Mouse (Mus musculus) myocyte (in vitro differentiated cells): Measurements from ENCODE around the gene Gm17416. TPM values are rescaled to one million over a fixed set of nuclear protein-coding genes. Genes with fewer than 3 reads are reported as not detected.

Experiments
- H3K27me3 ChIP-seq: one replicate; pipeline ENCODE4 v1.6.1; 2011; ENCODE audit not compliant: control insufficient read depth, insufficient read depth, insufficient read length
- H3K36me3 ChIP-seq: one replicate; pipeline ENCODE4 v1.6.1; 2011; ENCODE audit not compliant: control insufficient read depth, insufficient read depth
- H3K4me2 ChIP-seq: one replicate; pipeline ENCODE4 v1.6.1; 2011; ENCODE audit warnings: low read depth, control low read depth
- H3K4me3 ChIP-seq: one replicate; pipeline ENCODE4 v1.5.1; 2011; ENCODE audit warnings: mild to moderate bottlenecking, control low read depth, moderate library complexity
- H3K79me2 ChIP-seq: one replicate; pipeline ENCODE4 v1.6.1; 2011; ENCODE audit not compliant: control insufficient read depth, insufficient read depth
- H3ac ChIP-seq: one replicate; pipeline ENCODE4 v1.6.1; 2011; ENCODE audit not compliant: control insufficient read depth, insufficient read length
- CEBPB ChIP-seq: IDR thresholded peaks from 2 replicates; pipeline ENCODE4 v1.6.1; 2011; ENCODE audit warnings: mild to moderate bottlenecking, moderate library complexity; ENCODE audit not compliant: poor library complexity, insufficient read depth, severe bottlenecking
- E2F4 ChIP-seq: IDR thresholded peaks from one replicate; pipeline ENCODE4 v1.6.1; 2011; ENCODE audit warnings: mild to moderate bottlenecking, control low read depth, moderate library complexity; ENCODE audit not compliant: insufficient read depth
- MAX ChIP-seq: IDR thresholded peaks from one replicate; pipeline ENCODE4 v1.6.1; 2011; ENCODE audit warnings: low read depth, mild to moderate bottlenecking, control low read depth
- MYOD1 ChIP-seq, 3 experiments: IDR thresholded peaks; one replicate each; pipeline ENCODE4 v1.6.1; 2011; ENCODE audit warnings: control low read depth in 2 of 3, low read depth in 2 of 3, mild to moderate bottlenecking in 2 of 3, moderate library complexity in 1 of 3; ENCODE audit not compliant: insufficient read length in 2 of 3, control insufficient read depth in 1 of 3
- MYOG ChIP-seq, 3 experiments: IDR thresholded peaks; one replicate each; pipeline ENCODE4 v1.6.1; 2011; ENCODE audit warnings: control low read depth in 2 of 3, low read depth in 2 of 3, mild to moderate bottlenecking in 2 of 3; ENCODE audit not compliant: insufficient read length in 2 of 3, control insufficient read depth in 1 of 3, insufficient read depth in 1 of 3
- POLR2A ChIP-seq: IDR thresholded peaks from one replicate; pipeline ENCODE4 v1.6.1; 2011; ENCODE audit warnings: low read depth, mild to moderate bottlenecking, control low read depth, moderate library complexity; ENCODE audit not compliant: insufficient read length
- POLR2AphosphoS2 ChIP-seq: IDR thresholded peaks from one replicate; pipeline ENCODE4 v1.6.1; 2011; ENCODE audit warnings: low read depth, control low read depth; ENCODE audit not compliant: insufficient read length
- REST ChIP-seq: IDR thresholded peaks from one replicate; pipeline ENCODE4 v1.6.1; 2011; ENCODE audit warnings: mild to moderate bottlenecking, control low read depth, moderate library complexity; ENCODE audit not compliant: insufficient read depth, insufficient read length
- SRF ChIP-seq: IDR thresholded peaks from one replicate; pipeline ENCODE4 v1.6.1; 2011; ENCODE audit warnings: low read depth; ENCODE audit not compliant: control insufficient read depth, insufficient read length
- TCF12 ChIP-seq: IDR thresholded peaks from one replicate; pipeline ENCODE4 v1.6.1; 2011; ENCODE audit warnings: mild to moderate bottlenecking, control low read depth; ENCODE audit not compliant: poor library complexity, insufficient read depth, severe bottlenecking
- TCF3 ChIP-seq: IDR thresholded peaks from one replicate; pipeline ENCODE4 v1.6.1; 2011; ENCODE audit warnings: low read depth, control low read depth; ENCODE audit not compliant: insufficient read length
- USF1 ChIP-seq: IDR thresholded peaks from one replicate; pipeline ENCODE4 v1.6.1; 2011; ENCODE audit warnings: low read depth, mild to moderate bottlenecking, control low read depth, moderate library complexity
- polyA plus RNA-seq: library from polyadenylated mRNA; unstranded; fragments of >200 nt; fragmentation: generic; extraction: Trizol; gene quantifications from one replicate; pipeline ENCODE4 v1.2.1, GENCODE M21; 2012; ENCODE audit warnings: missing spikeins

Gene Gm17416
- polyA plus RNA-seq = not detected

DNA sequence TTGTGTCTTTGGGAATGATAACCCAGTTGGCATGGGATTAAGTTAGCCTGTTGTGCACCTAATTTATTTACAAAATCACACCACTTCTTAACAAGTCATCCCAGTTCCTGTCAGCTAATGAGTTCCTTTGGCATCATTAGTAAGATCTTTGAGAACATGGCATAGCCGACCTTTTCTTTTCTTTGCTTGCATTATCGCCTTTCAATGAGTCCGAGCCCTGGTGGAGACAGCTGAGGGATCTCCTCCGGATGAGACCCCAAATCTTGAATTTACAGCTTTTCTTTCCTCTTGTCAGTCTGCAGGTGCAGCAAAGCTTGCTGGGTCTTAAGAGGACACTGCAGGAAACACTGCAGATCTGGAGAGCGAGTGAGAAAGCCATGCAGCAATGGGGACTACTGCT lies at the start of gene Gm17416:
Gm17416 (plus strand) TSS at position 301 of the 400 bp plus-strand sequence.
- TF ChIP-seq REST = no peak
- no peak for TF ChIP-seq MYOD1 (IDR thresholded peaks at IDR 0.05; ENCODE audit: control insufficient read depth in 1 of 3, insufficient read length in 2 of 3, low read depth in 2 of 3)
- TF ChIP-seq MYOG (IDR thresholded peaks at IDR 0.05; ENCODE audit: control insufficient read depth in 1 of 3, insufficient read depth in 1 of 3, insufficient read length in 2 of 3, low read depth in 2 of 3) = no peak
- no peak for TF ChIP-seq USF1
- no peak for TF ChIP-seq POLR2AphosphoS2
- no peak for TF ChIP-seq TCF3
- no peak for TF ChIP-seq SRF
- TF ChIP-seq CEBPB = no peak
- no peak for TF ChIP-seq E2F4
- H3K27me3 ChIP-seq = peaks cover 3% of the 10 kb centered on the region
- H3K36me3 ChIP-seq = no peaks in the 10 kb centered on the region
- no peak within 1 kb of the TSS for H3K4me3 ChIP-seq
- no peak within 1 kb of the TSS for H3ac ChIP-seq
- no peaks in the 10 kb centered on the region for H3K79me2 ChIP-seq
- H3K4me2 ChIP-seq = no peak within 1 kb of the TSS

DNA sequence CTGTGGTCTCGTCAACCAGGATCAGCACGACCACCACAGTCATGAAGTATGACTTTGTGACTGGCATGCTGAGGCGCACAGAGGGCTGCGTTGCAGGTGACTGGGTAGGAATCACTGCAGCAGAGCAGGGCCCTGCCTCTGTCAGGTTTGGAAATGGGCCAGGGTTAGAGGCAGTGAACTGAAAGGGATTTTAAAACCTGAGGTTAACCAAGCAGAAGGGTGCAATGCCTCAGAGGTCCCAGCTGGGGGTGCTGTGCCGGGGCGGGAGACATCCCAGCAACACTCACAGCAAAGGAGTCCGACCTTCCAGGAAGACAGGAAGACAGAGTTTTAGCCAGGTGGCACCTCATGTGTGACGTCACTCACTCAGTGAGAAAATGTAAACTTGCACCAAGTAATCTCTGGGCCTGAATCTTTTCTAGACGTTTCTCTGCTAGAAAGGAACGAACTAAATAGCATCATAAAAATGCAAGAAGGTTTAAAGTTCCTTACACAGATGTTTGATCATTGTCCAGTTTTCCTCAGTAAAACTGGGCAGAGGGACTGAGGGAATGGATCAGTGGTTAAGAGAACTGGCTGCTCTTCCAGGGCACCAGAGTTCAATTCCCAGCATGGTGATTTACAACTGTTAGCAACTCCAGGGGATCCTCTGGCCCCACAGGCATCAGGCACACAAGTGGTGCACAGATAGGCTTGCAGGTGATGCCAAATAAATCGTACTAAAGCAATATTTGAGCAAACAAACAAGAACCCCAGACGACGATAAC lies 29.0 kb upstream of the Gm17416 start, which contains the start of gene Defb29:
Defb29 (minus strand) TSS at position 155 of the 767 bp plus-strand sequence.
- Histone ChIP-seq H3K79me2 (no peaks in the 10 kb centered on the region), H3K36me3 (no peaks in the 10 kb centered on the region), H3K27me3 (no peaks in the 10 kb centered on the region), H3K4me2 (no peak within 1 kb of the TSS), H3K4me3 (no peak within 1 kb of the TSS), H3ac (no peak within 1 kb of the TSS)
- TF ChIP-seq E2F4 = no peak

DNA sequence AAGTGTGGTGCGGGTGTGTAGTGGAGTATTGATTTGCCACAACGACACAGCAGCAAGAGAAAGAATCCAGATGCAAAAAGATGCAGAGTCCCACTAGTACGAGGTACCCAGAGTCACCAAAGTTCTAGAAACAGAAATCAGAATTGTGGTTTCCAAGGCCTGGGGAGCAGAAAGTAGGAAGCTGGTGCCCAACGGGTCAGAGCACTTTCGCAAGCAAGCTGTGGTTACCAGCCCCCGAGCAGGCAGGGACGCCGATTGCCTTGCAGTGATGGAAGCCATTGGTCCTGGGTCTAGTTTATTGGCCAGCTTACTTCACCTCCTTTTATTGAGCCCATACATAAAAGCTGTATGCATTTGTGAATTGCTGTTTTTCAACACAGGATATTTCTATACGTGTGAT lies 27.2 kb upstream of the Gm17416 start:
- Histone ChIP-seq H3K4me3 (no peak overlapping the region), H3ac (no peak overlapping the region), H3K4me2 (no peak overlapping the region), H3K36me3 (no peaks in the 10 kb centered on the region), H3K79me2 (no peaks in the 10 kb centered on the region), H3K27me3 (no peaks in the 10 kb centered on the region)
- TF ChIP-seq TCF3 = no peak
- TF ChIP-seq POLR2AphosphoS2 = no peak
- no peak for TF ChIP-seq TCF12
- no peak for TF ChIP-seq POLR2A
- TF ChIP-seq SRF = no peak
- TF ChIP-seq USF1 = no peak
- no peak for TF ChIP-seq CEBPB
- TF ChIP-seq REST = no peak
- no peak for TF ChIP-seq MYOD1 (IDR thresholded peaks at IDR 0.05; ENCODE audit: control insufficient read depth in 1 of 3, insufficient read length in 2 of 3, low read depth in 2 of 3)
- TF ChIP-seq MYOG (IDR thresholded peaks at IDR 0.05; ENCODE audit: control insufficient read depth in 1 of 3, insufficient read depth in 1 of 3, insufficient read length in 2 of 3, low read depth in 2 of 3) = no peak
- no peak for TF ChIP-seq MAX
- TF ChIP-seq E2F4 = no peak

DNA sequence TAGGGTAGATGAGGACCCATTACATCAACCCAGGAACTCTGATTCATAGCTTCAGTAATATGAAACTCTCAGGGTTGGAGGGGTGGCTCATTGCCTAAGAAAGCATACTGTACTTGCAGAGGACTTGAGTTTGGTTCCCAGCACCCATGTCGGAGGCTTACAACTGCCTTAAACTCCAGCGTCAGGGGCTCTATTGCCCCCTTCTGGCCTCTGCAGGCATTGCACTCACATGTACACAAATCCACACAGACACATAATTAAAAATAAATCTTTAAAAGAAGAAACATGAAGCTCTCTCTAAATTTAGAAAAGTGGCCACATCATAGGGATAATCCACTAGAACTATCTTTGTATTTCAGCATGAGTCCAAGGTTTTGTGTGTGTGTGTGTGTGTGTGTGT lies 26.2 kb upstream of the Gm17416 start:
- Histone ChIP-seq H3K4me3 (no peak overlapping the region), H3ac (no peak overlapping the region), H3K27me3 (peaks cover 5% of the 10 kb centered on the region), H3K79me2 (no peaks in the 10 kb centered on the region), H3K36me3 (no peaks in the 10 kb centered on the region), H3K4me2 (no peak overlapping the region)
- no peak for TF ChIP-seq POLR2AphosphoS2
- no peak for TF ChIP-seq MAX
- TF ChIP-seq SRF = no peak
- no peak for TF ChIP-seq USF1
- TF ChIP-seq POLR2A = no peak
- no peak for TF ChIP-seq MYOD1 (IDR thresholded peaks at IDR 0.05; ENCODE audit: control insufficient read depth in 1 of 3, insufficient read length in 2 of 3, low read depth in 2 of 3)
- no peak for TF ChIP-seq E2F4
- TF ChIP-seq CEBPB = no peak
- TF ChIP-seq TCF12 = no peak
- TF ChIP-seq REST = no peak
- TF ChIP-seq TCF3 = no peak
- TF ChIP-seq MYOG (IDR thresholded peaks at IDR 0.05; ENCODE audit: control insufficient read depth in 1 of 3, insufficient read depth in 1 of 3, insufficient read length in 2 of 3, low read depth in 2 of 3) = no peak

DNA sequence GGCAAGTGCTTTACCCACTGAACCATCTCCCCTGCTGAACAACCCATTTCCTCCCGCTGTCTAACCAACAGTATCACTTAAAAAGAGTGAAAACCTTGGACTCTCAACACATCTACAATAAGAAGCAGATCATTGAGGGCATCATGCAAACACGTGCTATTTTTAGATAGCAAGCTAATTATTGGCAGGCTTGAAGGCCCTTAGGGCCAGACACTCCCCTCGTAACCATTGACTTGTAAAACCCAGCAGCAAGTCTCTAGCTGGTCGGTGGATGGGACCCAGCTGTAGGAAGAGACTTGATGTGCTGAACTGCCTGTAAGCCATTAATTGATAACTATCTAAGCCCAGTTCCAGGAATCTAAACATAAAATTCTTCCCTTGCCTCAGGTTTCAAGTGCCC lies 25.7 kb upstream of the Gm17416 start:
- H3ac ChIP-seq = no peak overlapping the region
- no peaks in the 10 kb centered on the region for H3K79me2 ChIP-seq
- no peak overlapping the region for H3K4me3 ChIP-seq
- no peaks in the 10 kb centered on the region for H3K36me3 ChIP-seq
- TF ChIP-seq POLR2A (no peak), SRF (no peak), E2F4 (no peak), POLR2AphosphoS2 (no peak), TCF3 (no peak), CEBPB (no peak), MYOG (IDR thresholded peaks at IDR 0.05; ENCODE audit: control insufficient read depth in 1 of 3, insufficient read depth in 1 of 3, insufficient read length in 2 of 3, low read depth in 2 of 3) (no peak), MAX (no peak), MYOD1 (IDR thresholded peaks at IDR 0.05; ENCODE audit: control insufficient read depth in 1 of 3, insufficient read length in 2 of 3, low read depth in 2 of 3) (no peak), USF1 (no peak), TCF12 (no peak), REST (no peak)
- H3K4me2 ChIP-seq = no peak overlapping the region
- peaks cover 10% of the 10 kb centered on the region for H3K27me3 ChIP-seq
